Mouse (Mus musculus): ENCODE results near the gene Dock8. TPM values are rescaled to one million over a fixed set of nuclear protein-coding genes. Genes with fewer than 3 reads are reported as not detected.

Dock8 gene
- polyA plus RNA-seq, 1 experiment = 17.8 TPM

- H3K27ac ChIP-seq (ENCODE audit: insufficient read depth, low read depth, low read length) = no peak overlapping the region
- WGBS = 79% methylated on average over 11 of the region's 11 CpGs
- no peaks in the 10 kb centered on the region for H3K27me3 ChIP-seq (replicated peaks; ENCODE audit: control insufficient read depth, insufficient read depth, low read length)
- TF ChIP-seq CTCF (conservative IDR thresholded peaks at IDR 0.05; ENCODE audit: insufficient read depth, insufficient read length, low read depth, low read length) (no peak), POLR2A (IDR thresholded peaks at IDR 0.05; ENCODE audit: low read depth, low read length) (no peak)
- H3K36me3 ChIP-seq (ENCODE audit: control insufficient read depth, insufficient read depth, low read length) = no peaks in the 10 kb centered on the region
- no peak for DNase-seq
- no peak overlapping the region for H3K4me3 ChIP-seq (ENCODE audit: insufficient read depth, low read depth, low read length)
- H3K4me1 ChIP-seq (ENCODE audit: control insufficient read depth, insufficient read depth, low read length) = peaks cover 15% of the 10 kb centered on the region
Measured at GRCm38 (mm10) chr19:25042973-25043372, 43.6 kb downstream of the Dock8 start.

GRCm38 (mm10) chr19:25044057-25044456 is 44.7 kb downstream of the Dock8 start:
- TF ChIP-seq POLR2A (IDR thresholded peaks at IDR 0.05; ENCODE audit: low read depth, low read length) = no peak
- TF ChIP-seq CTCF (conservative IDR thresholded peaks at IDR 0.05; ENCODE audit: insufficient read depth, insufficient read length, low read depth, low read length) = no peak
- DNase-seq = no peak
- Histone ChIP-seq H3K27me3 (replicated peaks; ENCODE audit: control insufficient read depth, insufficient read depth, low read length) (no peaks in the 10 kb centered on the region), H3K36me3 (ENCODE audit: control insufficient read depth, insufficient read depth, low read length) (no peaks in the 10 kb centered on the region), H3K4me1 (ENCODE audit: control insufficient read depth, insufficient read depth, low read length) (peaks cover 11% of the 10 kb centered on the region), H3K4me3 (ENCODE audit: insufficient read depth, low read depth, low read length) (no peak overlapping the region), H3K27ac (ENCODE audit: insufficient read depth, low read depth, low read length) (no peak overlapping the region; the same call in 1 of the 2 replicates)
- 28% methylated on average over 3 of the region's 3 CpGs for WGBS

GRCm38 (mm10) chr19:25052355-25052754 is 53.0 kb downstream of the Dock8 start:
- Histone ChIP-seq H3K36me3 (ENCODE audit: control insufficient read depth, insufficient read depth, low read length) (peaks cover 3% of the 10 kb centered on the region; the same call in 1 of the 2 replicates), H3K4me1 (ENCODE audit: control insufficient read depth, insufficient read depth, low read length) (no peaks in the 10 kb centered on the region), H3K4me3 (ENCODE audit: insufficient read depth, low read depth, low read length) (no peak overlapping the region), H3K27me3 (replicated peaks; ENCODE audit: control insufficient read depth, insufficient read depth, low read length) (no peaks in the 10 kb centered on the region), H3K27ac (ENCODE audit: insufficient read depth, low read depth, low read length) (no peak overlapping the region)
- no peak for TF ChIP-seq CTCF (conservative IDR thresholded peaks at IDR 0.05; ENCODE audit: insufficient read depth, insufficient read length, low read depth, low read length)
- no peak for TF ChIP-seq POLR2A (IDR thresholded peaks at IDR 0.05; ENCODE audit: low read depth, low read length)
- 88% methylated on average over 7 of the region's 7 CpGs for WGBS
- peak; percentile 15 for DNase-seq

- no peak for TF ChIP-seq CTCF (conservative IDR thresholded peaks at IDR 0.05; ENCODE audit: insufficient read depth, insufficient read length, low read depth, low read length)
- no peak for TF ChIP-seq POLR2A (IDR thresholded peaks at IDR 0.05; ENCODE audit: low read depth, low read length)
- no peaks in the 10 kb centered on the region for H3K4me1 ChIP-seq (ENCODE audit: control insufficient read depth, insufficient read depth, low read length)
- DNase-seq = no peak
- H3K27me3 ChIP-seq (replicated peaks; ENCODE audit: control insufficient read depth, insufficient read depth, low read length) = no peaks in the 10 kb centered on the region
- WGBS = 79% methylated on average over 7 of the region's 7 CpGs
- peaks cover 3% of the 10 kb centered on the region; the same call in 1 of the 2 replicates for H3K36me3 ChIP-seq (ENCODE audit: control insufficient read depth, insufficient read depth, low read length)
- no peak overlapping the region for H3K27ac ChIP-seq (ENCODE audit: insufficient read depth, low read depth, low read length)
- H3K4me3 ChIP-seq (ENCODE audit: insufficient read depth, low read depth, low read length) = no peak overlapping the region
Measured at GRCm38 (mm10) chr19:25053152-25053551, 53.8 kb downstream of the Dock8 start.

- peaks cover 3% of the 10 kb centered on the region; the same call in 1 of the 2 replicates for H3K36me3 ChIP-seq (ENCODE audit: control insufficient read depth, insufficient read depth, low read length)
- WGBS = 90% methylated on average over 7 of the region's 7 CpGs
- TF ChIP-seq POLR2A (IDR thresholded peaks at IDR 0.05; ENCODE audit: low read depth, low read length) (no peak), CTCF (conservative IDR thresholded peaks at IDR 0.05; ENCODE audit: insufficient read depth, insufficient read length, low read depth, low read length) (no peak)
- no peak overlapping the region for H3K4me3 ChIP-seq (ENCODE audit: insufficient read depth, low read depth, low read length)
- no peaks in the 10 kb centered on the region for H3K27me3 ChIP-seq (replicated peaks; ENCODE audit: control insufficient read depth, insufficient read depth, low read length)
- no peak overlapping the region for H3K27ac ChIP-seq (ENCODE audit: insufficient read depth, low read depth, low read length)
- DNase-seq = no peak
- H3K4me1 ChIP-seq (ENCODE audit: control insufficient read depth, insufficient read depth, low read length) = no peaks in the 10 kb centered on the region; the same call in 1 of the 2 replicates
Measured at GRCm38 (mm10) chr19:25055025-25055424, 55.7 kb downstream of the Dock8 start.

GRCm38 (mm10) chr19:25055559-25055958 is 56.2 kb downstream of the Dock8 start:
- DNase-seq = no peak
- WGBS = 96% methylated on average over 7 of the region's 7 CpGs
- no peaks in the 10 kb centered on the region for H3K27me3 ChIP-seq (replicated peaks; ENCODE audit: control insufficient read depth, insufficient read depth, low read length)
- H3K27ac ChIP-seq (ENCODE audit: insufficient read depth, low read depth, low read length) = no peak overlapping the region
- H3K4me1 ChIP-seq (ENCODE audit: control insufficient read depth, insufficient read depth, low read length) = peaks cover 3% of the 10 kb centered on the region; the same call in 1 of the 2 replicates
- no peak for TF ChIP-seq CTCF (conservative IDR thresholded peaks at IDR 0.05; ENCODE audit: insufficient read depth, insufficient read length, low read depth, low read length)
- TF ChIP-seq POLR2A (IDR thresholded peaks at IDR 0.05; ENCODE audit: low read depth, low read length) = no peak
- H3K36me3 ChIP-seq (ENCODE audit: control insufficient read depth, insufficient read depth, low read length) = peaks cover 3% of the 10 kb centered on the region; the same call in 1 of the 2 replicates
- H3K4me3 ChIP-seq (ENCODE audit: insufficient read depth, low read depth, low read length) = no peak overlapping the region

- Histone ChIP-seq H3K27ac (ENCODE audit: insufficient read depth, low read depth, low read length) (no peak overlapping the region), H3K4me1 (ENCODE audit: control insufficient read depth, insufficient read depth, low read length) (peaks cover 3% of the 10 kb centered on the region; the same call in 1 of the 2 replicates), H3K36me3 (ENCODE audit: control insufficient read depth, insufficient read depth, low read length) (peaks cover 3% of the 10 kb centered on the region; the same call in 1 of the 2 replicates), H3K4me3 (ENCODE audit: insufficient read depth, low read depth, low read length) (no peak overlapping the region), H3K27me3 (replicated peaks; ENCODE audit: control insufficient read depth, insufficient read depth, low read length) (no peaks in the 10 kb centered on the region)
- 90% methylated on average over 10 of the region's 10 CpGs for WGBS
- TF ChIP-seq CTCF (conservative IDR thresholded peaks at IDR 0.05; ENCODE audit: insufficient read depth, insufficient read length, low read depth, low read length) (no peak), POLR2A (IDR thresholded peaks at IDR 0.05; ENCODE audit: low read depth, low read length) (no peak)
- DNase-seq = no peak
Measured at GRCm38 (mm10) chr19:25056224-25056623, 56.9 kb downstream of the Dock8 start.
